Mouse (Mus musculus): ENCODE results near the gene Umps. TPM values are rescaled to one million over a fixed set of nuclear protein-coding genes. Genes with fewer than 3 reads are reported as not detected.

Umps gene
- polyA plus RNA-seq, 1 experiment from 2014 or later: 58.2 TPM

DNA sequence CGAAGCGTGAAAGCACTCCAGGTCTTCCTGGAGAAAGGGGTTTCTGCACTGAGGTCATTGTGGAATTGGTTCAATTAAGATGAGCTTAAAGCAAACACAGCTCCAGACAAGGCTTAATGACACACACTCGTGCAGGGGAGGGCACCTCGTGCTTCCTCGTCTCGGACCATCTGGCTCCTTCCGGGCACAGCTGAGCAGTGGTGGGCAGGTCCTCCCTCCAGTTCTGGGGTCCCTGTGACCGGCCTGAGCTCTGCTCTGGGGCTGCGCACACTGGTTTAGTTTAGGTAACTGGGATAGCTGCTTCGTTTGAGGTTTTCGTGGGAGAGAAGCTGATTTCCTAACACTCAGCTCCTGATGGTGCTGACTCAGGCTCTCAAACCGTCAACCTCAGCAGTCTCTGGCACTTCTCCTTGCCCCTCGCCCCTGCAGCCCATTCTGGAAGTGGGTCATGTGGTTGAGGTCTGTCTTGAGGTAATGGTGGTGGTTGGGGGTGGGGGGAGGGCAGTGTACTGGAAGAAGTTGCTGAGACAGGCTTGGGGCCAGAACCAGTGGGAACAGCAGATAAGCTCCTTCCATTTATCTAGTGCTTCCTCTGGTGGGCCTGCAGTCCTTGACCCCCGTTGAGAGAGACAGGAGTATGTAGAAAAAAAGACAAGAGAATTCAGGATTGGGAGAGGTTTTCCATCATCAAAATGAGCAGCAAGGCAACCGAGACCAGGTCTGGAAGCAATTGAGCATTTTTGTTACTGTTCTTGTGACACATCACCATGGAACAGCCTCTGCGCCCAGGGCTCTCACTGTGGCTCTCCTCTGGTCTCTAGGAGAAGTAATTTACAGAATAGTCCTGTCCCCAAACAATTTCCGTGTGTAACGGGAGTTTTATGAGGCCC, 44.5 kb downstream of the Umps start:
- H3K4me2 ChIP-seq (replicated peaks): peak overlapping the region; percentile 30
- H3K4me3 ChIP-seq: no peak overlapping the region
- no peaks in the 10 kb centered on the region for H3K27me3 ChIP-seq
- no peaks in the 10 kb centered on the region for H3K9me3 ChIP-seq
- peaks cover 29% of the 10 kb centered on the region for H3K36me3 ChIP-seq
- peaks cover 45% of the 10 kb centered on the region for H3K4me1 ChIP-seq
- peak overlapping the region; percentile 40; the same call in 1 of the 2 replicates for H3K9ac ChIP-seq
- peak; percentile 72 for ATAC-seq (ENCODE audit: low FRiP score, low read depth)
- H3K27ac ChIP-seq: peak overlapping the region; percentile 80
- WGBS: 16% methylated on average over 18 of the region's 18 CpGs

GRCm38 (mm10) chr16:33921514-33921913, 45.3 kb downstream of the Umps start:
- peaks cover 29% of the 10 kb centered on the region for H3K36me3 ChIP-seq
- H3K4me1 ChIP-seq: peaks cover 54% of the 10 kb centered on the region
- H3K27ac ChIP-seq: peak overlapping the region; percentile 80
- 55% methylated on average over 5 of the region's 5 CpGs for WGBS
- H3K9ac ChIP-seq: no peak overlapping the region
- H3K4me3 ChIP-seq: no peak overlapping the region
- H3K9me3 ChIP-seq: no peaks in the 10 kb centered on the region
- no peak overlapping the region for H3K4me2 ChIP-seq (replicated peaks)
- no peak for ATAC-seq (ENCODE audit: low FRiP score, low read depth)
- no peaks in the 10 kb centered on the region for H3K27me3 ChIP-seq

DNA sequence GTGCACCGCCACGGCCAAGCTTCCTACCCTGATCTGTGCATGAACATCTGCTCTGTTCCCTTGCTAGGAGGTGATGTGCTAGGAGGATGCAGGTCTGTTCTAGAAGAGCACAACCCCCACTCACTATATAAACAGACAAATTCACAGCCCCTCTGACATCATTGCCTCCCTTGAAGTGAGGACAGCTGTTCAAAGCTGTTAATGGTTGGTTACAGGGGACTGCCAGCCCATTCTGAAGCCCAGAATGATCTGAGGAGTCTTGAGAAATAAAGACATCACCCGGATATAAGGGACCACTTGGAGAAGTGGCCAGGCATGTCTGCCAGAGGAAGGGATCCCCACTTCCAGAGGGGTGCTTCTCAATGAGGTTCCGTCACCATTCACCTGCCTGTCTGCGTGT, 48.9 kb downstream of the Umps start:
- Histone ChIP-seq H3K27me3 (no peaks in the 10 kb centered on the region), H3K9ac (no peak overlapping the region), H3K9me3 (no peaks in the 10 kb centered on the region), H3K4me2 (replicated peaks) (no peak overlapping the region), H3K36me3 (peaks cover 45% of the 10 kb centered on the region), H3K4me3 (no peak overlapping the region), H3K27ac (peak overlapping the region; percentile 64; the same call in 1 of the 2 replicates), H3K4me1 (peaks cover 47% of the 10 kb centered on the region)
- no peak for ATAC-seq (ENCODE audit: low FRiP score, low read depth)
- 72% methylated on average over 5 of the region's 5 CpGs for WGBS

- H3K27me3 ChIP-seq: no peaks in the 10 kb centered on the region
- peaks cover 49% of the 10 kb centered on the region for H3K36me3 ChIP-seq
- H3K27ac ChIP-seq: peak overlapping the region; percentile 64; the same call in 1 of the 2 replicates
- WGBS: 50% methylated on average over 5 of the region's 5 CpGs
- H3K9me3 ChIP-seq: no peaks in the 10 kb centered on the region
- H3K9ac ChIP-seq: no peak overlapping the region
- H3K4me2 ChIP-seq (replicated peaks): no peak overlapping the region
- ATAC-seq (ENCODE audit: low FRiP score, low read depth): no peak
- H3K4me1 ChIP-seq: peaks cover 42% of the 10 kb centered on the region
- no peak overlapping the region for H3K4me3 ChIP-seq
Observed at GRCm38 (mm10) chr16:33917390-33917789, 49.4 kb downstream of the Umps start.

DNA sequence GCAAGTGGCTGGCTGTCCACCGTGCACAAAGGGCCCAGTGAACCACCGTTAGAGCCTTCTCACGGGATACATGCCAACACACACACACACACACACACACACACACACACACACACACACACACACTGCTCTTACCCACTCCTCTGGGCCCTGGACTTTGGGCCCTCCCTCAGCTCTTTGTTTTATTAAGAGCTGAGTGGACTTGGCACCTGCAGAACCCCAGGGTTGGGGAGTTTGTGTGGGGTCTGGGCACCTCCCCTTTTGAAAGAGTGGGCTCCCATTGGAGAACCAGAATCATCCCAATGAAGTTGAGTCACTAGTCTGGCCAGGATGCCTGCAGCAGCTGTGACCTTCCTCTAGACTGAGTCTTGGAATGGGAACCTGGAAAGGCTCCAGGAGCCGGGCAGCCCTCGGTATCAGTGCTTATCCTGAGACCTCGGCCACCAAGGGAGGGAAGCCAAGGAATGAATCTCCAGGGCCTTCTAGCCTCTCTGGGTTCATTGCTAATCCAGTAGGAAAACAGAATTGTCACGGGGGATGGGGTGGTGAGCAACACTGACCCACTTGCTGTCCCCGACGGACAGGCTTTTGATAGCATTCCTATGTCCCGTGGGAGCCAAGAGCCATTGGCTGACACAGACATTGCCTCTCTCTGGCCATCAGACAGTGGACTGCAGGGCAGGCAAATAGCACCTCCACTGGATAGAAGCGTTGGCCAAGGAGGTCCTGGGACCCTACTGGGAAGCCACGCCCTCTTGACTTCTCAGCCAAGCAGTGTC, 50.2 kb downstream of the Umps start:
- Histone ChIP-seq H3K9ac (no peak overlapping the region), H3K36me3 (peaks cover 56% of the 10 kb centered on the region), H3K4me3 (no peak overlapping the region), H3K4me1 (peaks cover 35% of the 10 kb centered on the region), H3K27ac (peak overlapping the region; percentile 64; the same call in 1 of the 2 replicates), H3K9me3 (no peaks in the 10 kb centered on the region), H3K27me3 (no peaks in the 10 kb centered on the region), H3K4me2 (replicated peaks) (no peak overlapping the region)
- peak; percentile 21; the same call in 1 of the 2 replicates for ATAC-seq (ENCODE audit: low FRiP score, low read depth)
- WGBS: 78% methylated on average over 12 of the region's 12 CpGs

DNA sequence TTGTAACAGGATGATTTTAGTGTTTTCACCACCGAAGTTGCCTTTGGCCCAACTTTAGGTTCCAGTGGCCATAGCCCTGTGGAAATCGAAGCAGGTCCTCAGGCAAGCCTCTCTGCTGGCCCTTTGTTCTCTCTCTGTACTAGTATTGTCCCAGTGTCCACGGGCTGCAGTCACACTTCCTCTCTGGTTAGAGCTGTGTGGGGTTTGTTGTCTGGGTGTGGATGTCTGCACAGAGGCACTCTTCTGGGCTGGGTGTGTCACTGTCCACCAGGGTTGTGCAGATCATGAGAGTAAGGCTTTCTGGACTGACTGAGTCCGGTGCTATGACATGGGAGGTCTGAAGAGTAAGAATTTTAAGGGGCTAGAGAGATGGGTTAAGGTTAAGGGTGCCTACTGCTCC, 51.8 kb downstream of the Umps start:
- Histone ChIP-seq H3K36me3 (peaks cover 57% of the 10 kb centered on the region), H3K4me3 (no peak overlapping the region), H3K27me3 (no peaks in the 10 kb centered on the region), H3K9me3 (no peaks in the 10 kb centered on the region), H3K27ac (no peak overlapping the region), H3K9ac (no peak overlapping the region), H3K4me1 (peaks cover 22% of the 10 kb centered on the region), H3K4me2 (replicated peaks) (no peak overlapping the region)
- 81% methylated on average over 4 of the region's 4 CpGs for WGBS
- ATAC-seq (ENCODE audit: low FRiP score, low read depth): no peak

DNA sequence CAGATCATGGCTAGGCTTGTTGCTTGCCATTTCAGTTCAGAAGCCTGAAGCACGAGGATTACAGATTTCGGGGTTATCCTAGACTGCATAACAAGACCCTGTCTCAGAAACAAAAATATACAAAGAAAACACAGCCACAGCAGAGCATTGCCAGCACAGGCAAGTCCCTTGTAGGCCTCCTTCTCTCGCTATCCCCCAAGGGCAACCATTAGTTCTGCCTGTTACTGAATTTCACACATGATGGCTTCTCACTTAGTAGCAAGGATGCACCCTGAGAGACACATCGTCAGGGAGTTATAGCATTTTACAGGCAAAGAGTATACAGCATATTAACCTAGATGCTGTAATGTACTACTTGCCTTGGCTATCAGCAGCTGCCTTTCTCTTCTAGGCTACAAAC, 58.6 kb downstream of the Umps start:
- Histone ChIP-seq H3K27ac (no peak overlapping the region), H3K4me1 (peaks cover 29% of the 10 kb centered on the region), H3K4me2 (replicated peaks) (no peak overlapping the region), H3K9ac (no peak overlapping the region), H3K4me3 (no peak overlapping the region), H3K36me3 (peaks cover 37% of the 10 kb centered on the region), H3K27me3 (no peaks in the 10 kb centered on the region), H3K9me3 (no peaks in the 10 kb centered on the region)
- WGBS: 79% methylated on average over 4 of the region's 4 CpGs
- ATAC-seq (ENCODE audit: low FRiP score, low read depth): no peak

Other genes with a start within 250 kb of the Umps start
- 0.06 and 0.22 TPM in 2 replicates for gene Muc13, start 173.0 kb downstream of the Umps start, polyA plus RNA-seq (2015; fragmentation: Nextera tagmentation; extraction: Ambion mirVana)
- 59.6 and 61.0 TPM in 2 replicates for gene Itgb5, start 137.4 kb downstream of the Umps start, polyA plus RNA-seq (2015; fragmentation: Nextera tagmentation; extraction: Ambion mirVana)

Data from limb, embryonic 13.5 days (tissue).